Mouse (Mus musculus) midbrain, embryonic 13.5 days (tissue): ENCODE measurements around the gene Plcl2. TPM values are rescaled to one million over a fixed set of nuclear protein-coding genes. Genes with fewer than 3 reads are reported as not detected.
"Not testable (repeated sequence)": the region's sequence is repeated elsewhere in the genome, so short reads cannot be mapped to it uniquely, and the experiment has no call there.

ENCODE experiments used
- ATAC-seq: fragments of 200-750 bp; cut with Nextera tagmentation; 2 replicates; pipeline ENCODE4 v1.8.0; 2017; ENCODE audit warnings: mild to moderate bottlenecking, moderate TSS enrichment, moderate library complexity
- H3K27ac ChIP-seq: fragments of 300-500 bp; sonication (generic); 2 replicates; pipeline ENCODE4 v1.5.1; 2015; ENCODE audit warnings: inconsistent platforms, mild to moderate bottlenecking, moderate library complexity
- H3K27me3 ChIP-seq: fragments of 300-500 bp; sonication (generic); 2 replicates; pipeline ENCODE4 v1.6.1; 2015; ENCODE audit warnings: mild to moderate bottlenecking, inconsistent platforms
- H3K36me3 ChIP-seq: fragments of 300-500 bp; sonication (generic); 2 replicates; pipeline ENCODE4 v1.6.1; 2015; ENCODE audit warnings: mild to moderate bottlenecking, inconsistent platforms
- H3K4me1 ChIP-seq: fragments of 300-500 bp; sonication (generic); replicated peaks from 2 replicates; pipeline ENCODE4 v1.6.1; 2015; ENCODE audit warnings: inconsistent platforms
- H3K4me2 ChIP-seq: fragments of 300-500 bp; sonication (generic); replicated peaks from 2 replicates; pipeline ENCODE4 v1.6.1; 2015; ENCODE audit warnings: moderate library complexity, mild to moderate bottlenecking, inconsistent platforms
- H3K4me3 ChIP-seq: fragments of 300-500 bp; sonication (generic); replicated peaks from 2 replicates; pipeline ENCODE4 v1.5.1; 2015; ENCODE audit warnings: mild to moderate bottlenecking, inconsistent platforms
- H3K9ac ChIP-seq: fragments of 300-500 bp; sonication (generic); replicated peaks from 2 replicates; pipeline ENCODE4 v1.6.1; 2015; ENCODE audit warnings: mild to moderate bottlenecking, inconsistent platforms
- H3K9me3 ChIP-seq: fragments of 300-500 bp; sonication (generic); 2 replicates; pipeline ENCODE4 v1.6.1; 2016; ENCODE audit warnings: mild to moderate bottlenecking, inconsistent platforms
- WGBS: fragments of 180-500 bp; shearing (Covaris S2); methylation state at CpG from one replicate; pipeline ENCODE4 v1.1.7; 2015; 5-methylcytosine and 5-hydroxymethylcytosine counted together
- polyA plus RNA-seq: library from polyadenylated mRNA; unstranded; fragments of >200 nt; fragmentation: Nextera tagmentation; extraction: Ambion mirVana; gene quantifications from 2 replicates; pipeline ENCODE4 v1.2.1, GENCODE M21; 2015

Gene Plcl2
- polyA plus RNA-seq, 1 experiment from 2014 or later: 8.0 TPM

GRCm38 (mm10) chr17:50688135-50688534 lies 178.9 kb downstream of the Plcl2 start:
- no peaks in the 10 kb centered on the region for H3K27me3 ChIP-seq
- WGBS: 89% methylated on average over 6 of the region's 6 CpGs

GRCm38 (mm10) chr17:50698410-50698809 lies 189.2 kb downstream of the Plcl2 start:
- not testable (repeated sequence) for H3K9me3 ChIP-seq, H3K36me3 ChIP-seq, H3K4me1 ChIP-seq, H3K27ac ChIP-seq, H3K9ac ChIP-seq, H3K27me3 ChIP-seq
- ATAC-seq: 0 out of 2 replicates have a peak, but pooled peaks have one; percentile 60
- H3K4me3 ChIP-seq: peak overlapping the region; percentile 29
- peak overlapping the region; percentile 50 for H3K4me2 ChIP-seq
- 1% methylated on average over 39 of the region's 39 CpGs for WGBS

More at GRCm38 (mm10) chr17:50688135-50688534, 178.9 kb downstream of the Plcl2 start:
- Histone ChIP-seq H3K9me3 (no peaks in the 10 kb centered on the region), H3K4me3 (no peak overlapping the region), H3K4me1 (no peaks in the 10 kb centered on the region), H3K27ac (no peak overlapping the region), H3K4me2 (no peak overlapping the region), H3K36me3 (peaks cover 16% of the 10 kb centered on the region), H3K9ac (no peak overlapping the region)
- no peak for ATAC-seq

GRCm38 (mm10) chr17:50710497-50711222 lies 201.5 kb downstream of the Plcl2 start:
- H3K9ac ChIP-seq: no peak overlapping the region
- peaks cover 5% of the 10 kb centered on the region; the same call in 1 of the 2 replicates for H3K9me3 ChIP-seq
- peak; percentile 96 for ATAC-seq
- 42% methylated on average over 7 of the region's 7 CpGs for WGBS
- peaks cover 10% of the 10 kb centered on the region for H3K4me1 ChIP-seq
- H3K27me3 ChIP-seq: no peaks in the 10 kb centered on the region
- 0 out of 2 replicates have a peak overlapping the region, but pooled peaks have one; percentile 36 for H3K27ac ChIP-seq
- no peak overlapping the region for H3K4me2 ChIP-seq
- no peak overlapping the region for H3K4me3 ChIP-seq
- no peaks in the 10 kb centered on the region for H3K36me3 ChIP-seq

- no peak overlapping the region for H3K4me2 ChIP-seq
- ATAC-seq: no peak
- H3K27me3 ChIP-seq: no peaks in the 10 kb centered on the region
- peaks cover 7% of the 10 kb centered on the region for H3K9me3 ChIP-seq
- no peak overlapping the region for H3K9ac ChIP-seq
- H3K27ac ChIP-seq: no peak overlapping the region
- no peaks in the 10 kb centered on the region for H3K36me3 ChIP-seq
- 85% methylated on average over 5 of the region's 5 CpGs for WGBS
- no peaks in the 10 kb centered on the region for H3K4me1 ChIP-seq
- no peak overlapping the region for H3K4me3 ChIP-seq
Measured at GRCm38 (mm10) chr17:50717586-50717985, 208.4 kb downstream of the Plcl2 start.

- Histone ChIP-seq H3K27me3 (no peaks in the 10 kb centered on the region), H3K36me3 (no peaks in the 10 kb centered on the region), H3K27ac (no peak overlapping the region), H3K9me3 (no peaks in the 10 kb centered on the region), H3K9ac (no peak overlapping the region), H3K4me2 (no peak overlapping the region), H3K4me1 (no peaks in the 10 kb centered on the region), H3K4me3 (no peak overlapping the region)
- WGBS: 60% methylated on average over 2 of the region's 2 CpGs
- no peak for ATAC-seq
Measured at GRCm38 (mm10) chr17:50724376-50724775, 215.2 kb downstream of the Plcl2 start.

- Histone ChIP-seq H3K36me3 (no peaks in the 10 kb centered on the region), H3K9ac (no peak overlapping the region), H3K27me3 (no peaks in the 10 kb centered on the region), H3K4me2 (no peak overlapping the region), H3K9me3 (no peaks in the 10 kb centered on the region), H3K4me1 (no peaks in the 10 kb centered on the region), H3K4me3 (no peak overlapping the region), H3K27ac (no peak overlapping the region)
- ATAC-seq: no peak
- 85% methylated on average over 2 of the region's 2 CpGs for WGBS
Measured at GRCm38 (mm10) chr17:50726265-50726664, 217.1 kb downstream of the Plcl2 start.

GRCm38 (mm10) chr17:50729031-50729430 lies 219.8 kb downstream of the Plcl2 start:
- Histone ChIP-seq H3K27me3 (no peaks in the 10 kb centered on the region), H3K4me3 (no peak overlapping the region), H3K27ac (no peak overlapping the region), H3K4me2 (no peak overlapping the region), H3K4me1 (no peaks in the 10 kb centered on the region), H3K9me3 (no peaks in the 10 kb centered on the region), H3K9ac (no peak overlapping the region), H3K36me3 (no peaks in the 10 kb centered on the region)
- 92% methylated on average over 2 of the region's 2 CpGs for WGBS
- no peak for ATAC-seq

- Histone ChIP-seq H3K4me2 (no peak overlapping the region), H3K9ac (no peak overlapping the region), H3K27me3 (no peaks in the 10 kb centered on the region), H3K36me3 (no peaks in the 10 kb centered on the region), H3K4me1 (no peaks in the 10 kb centered on the region), H3K4me3 (no peak overlapping the region), H3K9me3 (no peaks in the 10 kb centered on the region), H3K27ac (no peak overlapping the region)
- WGBS: 93% methylated on average over 6 of the region's 6 CpGs
- ATAC-seq: no peak
Measured at GRCm38 (mm10) chr17:50729577-50729976, 220.4 kb downstream of the Plcl2 start.

- no peak overlapping the region for H3K9ac ChIP-seq
- no peaks in the 10 kb centered on the region for H3K4me1 ChIP-seq
- H3K36me3 ChIP-seq: 0 out of 2 replicates have a peak, but pooled peaks cover 5% of the 10 kb centered on the region
- no peak overlapping the region for H3K4me3 ChIP-seq
- no peak overlapping the region for H3K4me2 ChIP-seq
- 91% methylated on average over 2 of the region's 2 CpGs for WGBS
- no peak for ATAC-seq
- no peak overlapping the region for H3K27ac ChIP-seq
- no peaks in the 10 kb centered on the region for H3K9me3 ChIP-seq
- no peaks in the 10 kb centered on the region for H3K27me3 ChIP-seq
Measured at GRCm38 (mm10) chr17:50730896-50731295, 221.7 kb downstream of the Plcl2 start.

- WGBS: 92% methylated on average over 5 of the region's 5 CpGs
- no peak for ATAC-seq
Measured at GRCm38 (mm10) chr17:50731876-50732275, 222.7 kb downstream of the Plcl2 start.

GRCm38 (mm10) chr17:50733390-50733789 lies 224.2 kb downstream of the Plcl2 start:
- H3K27ac ChIP-seq: no peak overlapping the region
- ATAC-seq: no peak
- no peak overlapping the region for H3K9ac ChIP-seq
- H3K4me2 ChIP-seq: no peak overlapping the region
- WGBS: 92% methylated on average over 7 of the region's 7 CpGs
- no peaks in the 10 kb centered on the region for H3K4me1 ChIP-seq
- H3K4me3 ChIP-seq: no peak overlapping the region
- no peaks in the 10 kb centered on the region for H3K9me3 ChIP-seq
- H3K27me3 ChIP-seq: no peaks in the 10 kb centered on the region
- 0 out of 2 replicates have a peak, but pooled peaks cover 5% of the 10 kb centered on the region for H3K36me3 ChIP-seq

More at GRCm38 (mm10) chr17:50731876-50732275, 222.7 kb downstream of the Plcl2 start:
- Histone ChIP-seq H3K4me2 (no peak overlapping the region), H3K27ac (no peak overlapping the region), H3K4me3 (no peak overlapping the region), H3K36me3 (0 out of 2 replicates have a peak, but pooled peaks cover 5% of the 10 kb centered on the region), H3K9me3 (no peaks in the 10 kb centered on the region), H3K9ac (no peak overlapping the region), H3K27me3 (no peaks in the 10 kb centered on the region), H3K4me1 (no peaks in the 10 kb centered on the region)

- Histone ChIP-seq H3K9me3 (no peaks in the 10 kb centered on the region), H3K27ac (no peak overlapping the region), H3K4me2 (no peak overlapping the region), H3K36me3 (0 out of 2 replicates have a peak, but pooled peaks cover 5% of the 10 kb centered on the region), H3K27me3 (no peaks in the 10 kb centered on the region), H3K9ac (no peak overlapping the region), H3K4me1 (no peaks in the 10 kb centered on the region), H3K4me3 (no peak overlapping the region)
- ATAC-seq: no peak
- 84% methylated on average over 6 of the region's 6 CpGs for WGBS
Measured at GRCm38 (mm10) chr17:50734781-50735180, 225.6 kb downstream of the Plcl2 start.
